Mouse (Mus musculus): ENCODE results near the gene Actr2. TPM values are rescaled to one million over a fixed set of nuclear protein-coding genes. Genes with fewer than 3 reads are reported as not detected.

The Actr2 gene
- total RNA-seq, 2 experiments from 2014 or later, result 341 to 358 TPM

Other genes with a start within 250 kb of the Actr2 start
- gene Spred2, start 188.5 kb downstream of the Actr2 start, total RNA-seq (2021), result 10 to 100 TPM; 94.2 to 95.2 TPM
- gene Rab1a, start 88.5 kb upstream of the Actr2 start, total RNA-seq (2021), result 100 to 1,000 TPM; 171 to 179 TPM
- gene Cep68, start 136.5 kb upstream of the Actr2 start, total RNA-seq (2021), result 10 to 100 TPM; 32.4 to 33.0 TPM
- 10 to 100 TPM; 40.0 to 40.5 TPM for gene Slc1a4, start 219.8 kb upstream of the Actr2 start, total RNA-seq (2021)